7 mouse cellular contexts compared by ENCODE assay signal in the genomic region with DNA sequence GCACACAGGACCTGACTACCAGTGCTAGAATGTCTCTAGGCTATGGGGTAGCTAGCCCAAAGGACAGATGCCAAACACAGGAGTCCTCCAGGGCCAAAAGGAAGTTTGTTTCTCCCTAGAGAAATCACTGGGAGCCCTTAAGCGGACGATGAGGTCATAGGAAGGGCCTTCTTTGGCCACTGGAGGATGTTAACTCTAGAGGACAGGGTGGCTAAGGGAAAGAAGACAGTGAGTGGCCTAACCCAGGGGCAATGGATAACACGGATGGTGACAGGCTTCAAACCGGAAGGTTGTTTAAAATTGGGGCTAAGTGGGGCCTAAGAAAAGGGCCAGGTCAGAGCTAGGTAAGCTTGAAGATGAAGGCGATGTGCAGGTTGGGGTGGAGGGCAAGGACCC. TPM values are rescaled to one million over a fixed set of nuclear protein-coding genes. Genes with fewer than 3 reads are reported as not detected.
DNase-seq lines count a peak whose midpoint lies in the region; ATAC-seq and TF ChIP-seq lines count a peak whose summit lies in the region.

No protein-coding gene starts in this region.

- no peaks in the 10 kb centered on the region for H3K36me3 ChIP-seq in G1E (replicated peaks)
- no peaks in the 10 kb centered on the region for H3K36me3 ChIP-seq in forebrain, embryonic 15.5 days
- H3K36me3 ChIP-seq in kidney, postnatal 0 days (ENCODE audit: insufficient read depth, low read length): no peaks in the 10 kb centered on the region
- H3K36me3 ChIP-seq in midbrain, embryonic 14.5 days (ENCODE audit: control insufficient read depth, insufficient read depth, low read length): no peaks in the 10 kb centered on the region

- H3K9me3 ChIP-seq in G1E (replicated peaks): no peaks in the 10 kb centered on the region
- H3K9me3 ChIP-seq in forebrain, embryonic 15.5 days: no peaks in the 10 kb centered on the region
- no peaks in the 10 kb centered on the region for H3K9me3 ChIP-seq in kidney, postnatal 0 days (replicated peaks; ENCODE audit: low read length)
- no peaks in the 10 kb centered on the region for H3K9me3 ChIP-seq in midbrain, embryonic 14.5 days (ENCODE audit: control insufficient read depth, low read length)

- H3K27ac ChIP-seq in forebrain, embryonic 15.5 days (replicated peaks): peak overlapping the region; percentile 82
- 0 out of 2 replicates have a peak overlapping the region, but pooled peaks have one; percentile 47 for H3K27ac ChIP-seq in kidney, postnatal 0 days
- H3K27ac ChIP-seq in midbrain, embryonic 14.5 days (replicated peaks; ENCODE audit: low read depth, low read length): peak overlapping the region; percentile 92

- WGBS in forebrain, embryonic 15.5 days: 20% methylated on average over 5 of the region's 5 CpGs
- WGBS in kidney, postnatal 0 days: 25% methylated on average over 5 of the region's 5 CpGs
- WGBS in midbrain, embryonic 14.5 days: 25% methylated on average over 5 of the region's 5 CpGs

- peak; percentile 23 for DNase-seq in A20 (ENCODE audit: low read depth, low spot score)
- DNase-seq in G1E (ENCODE audit: low spot score): no peak
- no peak for DNase-seq in kidney, postnatal 0 days (ENCODE audit: low spot score)
- DNase-seq in midbrain, embryonic 14.5 days: peak; percentile 26
- no peak for DNase-seq in spleen, postnatal 4 days (ENCODE audit: low spot score in 2 of 2)
- no peak for DNase-seq in cerebellum, adult 8-10 months

- TF ChIP-seq CTCF in G1E (IDR thresholded peaks at IDR 0.05; ENCODE audit: low read depth, low read length): no peak
- no peak for TF ChIP-seq CTCF in kidney, postnatal 0 days (IDR thresholded peaks at IDR 0.05; ENCODE audit: low read depth)

- no peak for ATAC-seq in G1E (ENCODE audit: extremely low read depth, insufficient number of reproducible peaks, low FRiP score, poor library complexity, severe bottlenecking)
- ATAC-seq in forebrain, embryonic 15.5 days (replicated peaks): no peak; the same call in 1 of the 2 replicates
- peak; percentile 6; the same call in 1 of the 2 replicates for ATAC-seq in kidney, postnatal 0 days (replicated peaks; ENCODE audit: low FRiP score, low read depth)
- peak; percentile 16 for ATAC-seq in midbrain, embryonic 14.5 days (ENCODE audit: low FRiP score, low TSS enrichment)

- peaks cover 6% of the 10 kb centered on the region for H3K27me3 ChIP-seq in G1E (ENCODE audit: insufficient read depth, low read length)
- no peaks in the 10 kb centered on the region for H3K27me3 ChIP-seq in forebrain, embryonic 15.5 days
- H3K27me3 ChIP-seq in kidney, postnatal 0 days (ENCODE audit: insufficient read depth, low read length): no peaks in the 10 kb centered on the region
- H3K27me3 ChIP-seq in midbrain, embryonic 14.5 days (ENCODE audit: control insufficient read depth, insufficient read depth, low read length): no peaks in the 10 kb centered on the region

- H3K4me3 ChIP-seq in G1E (ENCODE audit: low read depth, low read length): peak overlapping the region; percentile 77
- peak overlapping the region; percentile 52 for H3K4me3 ChIP-seq in forebrain, embryonic 15.5 days
- peak overlapping the region; percentile 44 for H3K4me3 ChIP-seq in kidney, postnatal 0 days (replicated peaks; ENCODE audit: low read depth, low read length)
- peak overlapping the region; percentile 48 for H3K4me3 ChIP-seq in midbrain, embryonic 14.5 days (replicated peaks; ENCODE audit: low read depth, low read length)

- peaks cover 33% of the 10 kb centered on the region for H3K4me1 ChIP-seq in G1E (ENCODE audit: insufficient read depth, low read depth, low read length)
- H3K4me1 ChIP-seq in forebrain, embryonic 15.5 days: peaks cover 13% of the 10 kb centered on the region
- no peaks in the 10 kb centered on the region; the same call in 1 of the 2 replicates for H3K4me1 ChIP-seq in kidney, postnatal 0 days (replicated peaks; ENCODE audit: insufficient read depth, low read length)
- H3K4me1 ChIP-seq in midbrain, embryonic 14.5 days (ENCODE audit: control insufficient read depth, insufficient read depth, low read length): peaks cover 5% of the 10 kb centered on the region; the same call in 1 of the 2 replicates

- H3K9ac ChIP-seq in forebrain, embryonic 15.5 days (replicated peaks): peak overlapping the region; percentile 69
- peak overlapping the region; percentile 53; the same call in 1 of the 2 replicates for H3K9ac ChIP-seq in kidney, postnatal 0 days (ENCODE audit: low read depth, low read length)
- peak overlapping the region; percentile 80 for H3K9ac ChIP-seq in midbrain, embryonic 14.5 days (replicated peaks; ENCODE audit: low read length)

- peak overlapping the region; percentile 73 for H3K4me2 ChIP-seq in forebrain, embryonic 15.5 days (replicated peaks)
- peak overlapping the region; percentile 60 for H3K4me2 ChIP-seq in kidney, postnatal 0 days (ENCODE audit: low read length)
- H3K4me2 ChIP-seq in midbrain, embryonic 14.5 days (ENCODE audit: low read length): peak overlapping the region; percentile 66

RNA-seq across cellular contexts. Expression of a gene that starts 24.2 kb away (rescaled TPM):
- total RNA-seq in G1E (2014; fragmentation: Nextera tagmentation): 73.3 and 86.1 TPM in 2 replicates
- 13.5 and 13.7 TPM in 2 replicates for total RNA-seq in G1E (2017)
- 11.7 and 31.8 TPM in 2 replicates for polyA plus RNA-seq in G1E (2012)
- polyA plus RNA-seq in forebrain, embryonic 15.5 days (2015; fragmentation: Nextera tagmentation; extraction: Ambion mirVana): 44.8 and 48.0 TPM in 2 replicates
- 47.2 and 52.1 TPM in 2 replicates for polyA plus RNA-seq in kidney, postnatal 0 days (2015; fragmentation: Nextera tagmentation; extraction: Ambion mirVana)
- polyA plus RNA-seq in midbrain, embryonic 14.5 days (2014; fragmentation: Nextera tagmentation; extraction: Ambion mirVana): 35.9 and 41.8 TPM in 2 replicates

RNA-seq across cellular contexts. Expression of a gene that starts 32.0 kb away (rescaled TPM):
- not detected in 2 replicates for total RNA-seq in G1E (2014; fragmentation: Nextera tagmentation)
- 0.06 and 0.11 TPM in 2 replicates for total RNA-seq in G1E (2017)
- not detected in 2 replicates for polyA plus RNA-seq in G1E (2012)
- 0.13 and 0.18 TPM in 2 replicates for polyA plus RNA-seq in forebrain, embryonic 15.5 days (2015; fragmentation: Nextera tagmentation; extraction: Ambion mirVana)
- polyA plus RNA-seq in kidney, postnatal 0 days (2015; fragmentation: Nextera tagmentation; extraction: Ambion mirVana): 0.84 and 0.99 TPM in 2 replicates
- 0.11 and 0.22 TPM in 2 replicates for polyA plus RNA-seq in midbrain, embryonic 14.5 days (2014; fragmentation: Nextera tagmentation; extraction: Ambion mirVana)

Comparison
In these comparisons a context has a peak if more than half of its experiments do, and no peak if none do; other contexts are left out.
1. DNase-seq: peak in A20 (single experiment) and midbrain, embryonic 14.5 days (single experiment); none in G1E (single experiment), kidney, postnatal 0 days (single experiment), spleen, postnatal 4 days (0 of 2) and cerebellum, adult 8-10 months (single experiment).
2. ATAC-seq: peak in kidney, postnatal 0 days (single experiment) and midbrain, embryonic 14.5 days (single experiment); none in G1E (single experiment) and forebrain, embryonic 15.5 days (single experiment).
3. Peak in every context shown above with its lines, with median percentiles within 50 percentile points of each other: H3K4me3 ChIP-seq, H3K27ac ChIP-seq, H3K4me2 ChIP-seq and H3K9ac ChIP-seq.